8 mouse cellular contexts compared by ENCODE assay signal in the genomic region with DNA sequence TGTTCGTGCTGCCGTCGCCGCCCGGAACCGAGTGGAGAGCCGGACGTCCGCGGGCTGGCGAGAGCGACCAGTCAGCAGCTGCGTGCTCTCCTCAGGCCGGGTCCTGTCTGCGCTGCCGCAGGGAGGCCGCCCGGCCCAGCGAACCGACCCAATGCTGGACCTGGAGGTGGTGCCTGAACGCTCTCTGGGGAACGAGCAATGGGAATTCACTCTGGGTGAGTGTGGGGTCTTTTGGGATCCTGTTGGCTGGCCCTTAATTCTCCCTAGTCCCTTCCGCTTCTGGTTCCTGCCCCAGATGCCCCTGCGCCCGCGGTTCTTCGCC. TPM values are rescaled to one million over a fixed set of nuclear protein-coding genes. Genes with fewer than 3 reads are reported as not detected.
DNase-seq lines count a peak whose midpoint lies in the region; ATAC-seq and TF ChIP-seq lines count a peak whose summit lies in the region.

No protein-coding gene starts in this region.

- peak overlapping the region; percentile 82 for H3K4me2 ChIP-seq in heart, embryonic 13.5 days

- peak overlapping the region; percentile 92 for H3K27ac ChIP-seq in heart, embryonic 13.5 days (replicated peaks)
- peak overlapping the region; percentile 41 for H3K27ac ChIP-seq in ES-E14 (ENCODE audit: insufficient read depth, low read depth, low read length, poor library complexity, severe bottlenecking)
- peak overlapping the region; percentile 91 for H3K27ac ChIP-seq in hindbrain, embryonic 10.5 days

- no peaks in the 10 kb centered on the region for H3K27me3 ChIP-seq in heart, embryonic 13.5 days (replicated peaks)
- H3K27me3 ChIP-seq in hindbrain, embryonic 10.5 days (ENCODE audit: insufficient read depth, poor library complexity, severe bottlenecking), result no peaks in the 10 kb centered on the region

- in situ Hi-C loops in ES-E14 (cut with MboI; ENCODE audit: low sequenced_read_pairs in 2 of 2, unreplicated experiment in 2 of 2), result no loop called here

- H3K4me1 ChIP-seq in heart, embryonic 13.5 days, result peaks cover 18% of the 10 kb centered on the region
- H3K4me1 ChIP-seq in ES-E14 (ENCODE audit: control insufficient read depth in 2 of 2, insufficient read depth in 2 of 2, low read length in 2 of 2, poor library complexity in 1 of 2), result peaks cover 5 to 6% of the 10 kb centered on the region in 2 experiments
- peaks cover 21% of the 10 kb centered on the region for H3K4me1 ChIP-seq in hindbrain, embryonic 10.5 days (replicated peaks)

- DNase-seq in heart, adult 18-20 months, result no peak
- DNase-seq in ES-E14 (ENCODE audit: low read depth, low spot score), result no peak
- no peak for DNase-seq in hindbrain, embryonic 10.5 days (ENCODE audit: low spot score)
- no peak for DNase-seq in ovary, postnatal 10 days (ENCODE audit: low spot score)
- no peak for DNase-seq in adrenal gland, postnatal 25 days
- no peak for DNase-seq in embryo, embryonic 10.5 days (ENCODE audit: low spot score)

- ATAC-seq in heart, embryonic 13.5 days (ENCODE audit: extremely low read depth, insufficient number of reproducible peaks, low FRiP score, low TSS enrichment), result no peak; the same call in none of the 2 replicates
- peak; percentile 6; the same call in 1 of the 2 replicates for ATAC-seq in megakaryocyte, adult 5-6 weeks (ENCODE audit: poor library complexity, severe bottlenecking)

- peak overlapping the region; percentile 87 for H3K9ac ChIP-seq in heart, embryonic 13.5 days
- peak overlapping the region; percentile 91 for H3K9ac ChIP-seq in ES-E14 (ENCODE audit: insufficient read depth, low read depth, low read length, poor library complexity, severe bottlenecking)

- WGBS in heart, embryonic 13.5 days, result under 1% methylated on average over 27 of the region's 27 CpGs
- 0% methylated on average over 27 of the region's 27 CpGs for WGBS in hindbrain, embryonic 10.5 days

- H3K4me3 ChIP-seq in heart, embryonic 13.5 days, result peak overlapping the region; percentile 70
- H3K4me3 ChIP-seq in ES-E14 (ENCODE audit: insufficient read depth in 1 of 2, low read depth in 1 of 2, low read length in 2 of 2, poor library complexity in 1 of 2, severe bottlenecking in 1 of 2), result peak overlapping the region; percentile 88 to 94
- H3K4me3 ChIP-seq in hindbrain, embryonic 10.5 days, result peak overlapping the region; percentile 97

- no peaks in the 10 kb centered on the region for H3K36me3 ChIP-seq in heart, embryonic 13.5 days
- no peaks in the 10 kb centered on the region for H3K36me3 ChIP-seq in ES-E14 (ENCODE audit: control insufficient read depth, insufficient read depth, low read length, poor library complexity, severe bottlenecking)
- no peaks in the 10 kb centered on the region for H3K36me3 ChIP-seq in hindbrain, embryonic 10.5 days

- no peaks in the 10 kb centered on the region for H3K9me3 ChIP-seq in heart, embryonic 13.5 days
- H3K9me3 ChIP-seq in ES-E14 (ENCODE audit: control insufficient read depth, insufficient read depth, low read depth, low read length), result no peaks in the 10 kb centered on the region
- no peaks in the 10 kb centered on the region for H3K9me3 ChIP-seq in hindbrain, embryonic 10.5 days

TF ChIP-seq in ES-E14, 5 proteins besides CTCF, POLR2A, EP300 and RAD21:
- peak; percentile 6; the same call in 1 of the 2 replicates for TF ChIP-seq HCFC1 (IDR thresholded peaks at IDR 0.05; ENCODE audit: borderline replicate concordance, insufficient read depth, low read length)
- no peak for TF ChIP-seq ZNF384 (IDR thresholded peaks at IDR 0.05; ENCODE audit: low read depth, low read length)
- TF ChIP-seq CHD2 (IDR thresholded peaks at IDR 0.05; ENCODE audit: low read depth, low read length), result no peak
- TF ChIP-seq MAFK (IDR thresholded peaks at IDR 0.05; ENCODE audit: insufficient read depth, low read depth, low read length), result no peak
- TF ChIP-seq ZC3H11A (IDR thresholded peaks at IDR 0.05; ENCODE audit: borderline replicate concordance, low read depth, low read length), result no peak

RNA-seq across cellular contexts. Expression of a gene that starts 0.3 kb away (rescaled TPM):
- polyA plus RNA-seq in heart, embryonic 13.5 days (2015; fragmentation: Nextera tagmentation; extraction: Ambion mirVana), result 17.3 and 18.2 TPM in 2 replicates
- total RNA-seq in heart, adult 18-20 months (2021), result 10 to 100 TPM; 18.1 to 19.4 TPM
- 41.7 and 42.6 TPM in 2 replicates for total RNA-seq in ES-E14 (2012; rRNA removed)
- polyA plus RNA-seq in hindbrain, embryonic 10.5 days (2016; fragmentation: Nextera tagmentation; extraction: Ambion mirVana), result 27.0 and 27.1 TPM in 2 replicates
- total RNA-seq in megakaryocyte, adult 5-6 weeks (2015), result 26.7 and 27.4 TPM in 2 replicates
- 22.5 and 27.8 TPM in 2 replicates for total RNA-seq in megakaryocyte, adult 5-6 weeks (2017)
- total RNA-seq in adrenal gland, postnatal 25 days (2021), result 27.9 and 34.5 TPM in 2 replicates

RNA-seq across cellular contexts. Expression of a gene that starts 29.7 kb away (rescaled TPM):
- polyA plus RNA-seq in heart, embryonic 13.5 days (2015; fragmentation: Nextera tagmentation; extraction: Ambion mirVana), result 11.8 and 14.5 TPM in 2 replicates
- total RNA-seq in heart, adult 18-20 months (2021), result 1 to 10 TPM; 3.3 TPM
- total RNA-seq in ES-E14 (2012; rRNA removed), result 2.5 and 2.8 TPM in 2 replicates
- polyA plus RNA-seq in hindbrain, embryonic 10.5 days (2016; fragmentation: Nextera tagmentation; extraction: Ambion mirVana), result 2.6 and 3.3 TPM in 2 replicates
- 0.31 TPM in 1 of 2 replicates, not detected in the other for total RNA-seq in megakaryocyte, adult 5-6 weeks (2015)
- 0.15 TPM in 1 of 2 replicates, not detected in the other for total RNA-seq in megakaryocyte, adult 5-6 weeks (2017)
- 1.2 and 2.1 TPM in 2 replicates for total RNA-seq in adrenal gland, postnatal 25 days (2021)

RNA-seq across cellular contexts. Expression of a gene that starts 39.2 kb away (rescaled TPM):
- polyA plus RNA-seq in heart, embryonic 13.5 days (2015; fragmentation: Nextera tagmentation; extraction: Ambion mirVana), result 18.3 and 18.8 TPM in 2 replicates
- total RNA-seq in heart, adult 18-20 months (2021), result 1 to 10 TPM; 4.9 to 5.8 TPM
- 6.2 and 7.6 TPM in 2 replicates for total RNA-seq in ES-E14 (2012; rRNA removed)
- 15.4 and 16.3 TPM in 2 replicates for polyA plus RNA-seq in hindbrain, embryonic 10.5 days (2016; fragmentation: Nextera tagmentation; extraction: Ambion mirVana)
- total RNA-seq in megakaryocyte, adult 5-6 weeks (2015), result 10.6 and 11.1 TPM in 2 replicates
- 13.3 and 13.5 TPM in 2 replicates for total RNA-seq in megakaryocyte, adult 5-6 weeks (2017)
- 18.7 and 21.7 TPM in 2 replicates for total RNA-seq in adrenal gland, postnatal 25 days (2021)

RNA-seq across cellular contexts. Expression of a gene that starts 39.2 kb away (rescaled TPM):
- polyA plus RNA-seq in heart, embryonic 13.5 days (2015; fragmentation: Nextera tagmentation; extraction: Ambion mirVana), result 3.2 and 3.3 TPM in 2 replicates
- 1 to 10 TPM; 2.9 to 3.0 TPM for total RNA-seq in heart, adult 18-20 months (2021)
- 1.2 and 2.3 TPM in 2 replicates for total RNA-seq in ES-E14 (2012; rRNA removed)
- polyA plus RNA-seq in hindbrain, embryonic 10.5 days (2016; fragmentation: Nextera tagmentation; extraction: Ambion mirVana), result 1.0 and 1.6 TPM in 2 replicates
- total RNA-seq in megakaryocyte, adult 5-6 weeks (2015), result 4.1 and 6.3 TPM in 2 replicates
- 3.3 and 3.6 TPM in 2 replicates for total RNA-seq in megakaryocyte, adult 5-6 weeks (2017)
- total RNA-seq in adrenal gland, postnatal 25 days (2021), result 3.7 and 4.5 TPM in 2 replicates

RNA-seq across cellular contexts. Expression of a gene that starts 44.4 kb away (rescaled TPM):
- 0.15 TPM in 1 of 2 replicates, not detected in the other for polyA plus RNA-seq in heart, embryonic 13.5 days (2015; fragmentation: Nextera tagmentation; extraction: Ambion mirVana)
- 1 to 10 TPM; 4.6 to 4.7 TPM for total RNA-seq in heart, adult 18-20 months (2021)
- 0.21 and 0.45 TPM in 2 replicates for total RNA-seq in ES-E14 (2012; rRNA removed)
- polyA plus RNA-seq in hindbrain, embryonic 10.5 days (2016; fragmentation: Nextera tagmentation; extraction: Ambion mirVana), result 0.09 and 0.20 TPM in 2 replicates
- 0.22 TPM in 1 of 2 replicates, not detected in the other for total RNA-seq in megakaryocyte, adult 5-6 weeks (2015)
- total RNA-seq in megakaryocyte, adult 5-6 weeks (2017), result not detected in 2 replicates
- 0.70 and 1.1 TPM in 2 replicates for total RNA-seq in adrenal gland, postnatal 25 days (2021)

Comparison
In these comparisons a context has a peak if more than half of its experiments do, and no peak if none do; other contexts are left out.
1. H3K27ac ChIP-seq: peak in every context shown above with its lines; median percentile 92 in heart, embryonic 13.5 days; 91 in hindbrain, embryonic 10.5 days; 41 in ES-E14.